Mouse (Mus musculus) cerebellum, adult 2 months (tissue): ENCODE results near the gene Fah.

ENCODE experiments used
- CTCF ChIP-seq: fragments of 200-500 bp; IDR thresholded peaks from 2 replicates; pipeline ENCODE4 v1.5.1; 2011; ENCODE audit warnings: low read depth, mild to moderate bottlenecking, control low read depth, low read length, moderate library complexity, borderline replicate concordance; ENCODE audit not compliant: insufficient read depth
- POLR2A ChIP-seq: fragments of 200-500 bp; IDR thresholded peaks from 2 replicates; pipeline ENCODE4 v1.6.1; 2011; ENCODE audit warnings: low read length, control low read depth, borderline replicate concordance; ENCODE audit not compliant: insufficient read depth

DNA sequence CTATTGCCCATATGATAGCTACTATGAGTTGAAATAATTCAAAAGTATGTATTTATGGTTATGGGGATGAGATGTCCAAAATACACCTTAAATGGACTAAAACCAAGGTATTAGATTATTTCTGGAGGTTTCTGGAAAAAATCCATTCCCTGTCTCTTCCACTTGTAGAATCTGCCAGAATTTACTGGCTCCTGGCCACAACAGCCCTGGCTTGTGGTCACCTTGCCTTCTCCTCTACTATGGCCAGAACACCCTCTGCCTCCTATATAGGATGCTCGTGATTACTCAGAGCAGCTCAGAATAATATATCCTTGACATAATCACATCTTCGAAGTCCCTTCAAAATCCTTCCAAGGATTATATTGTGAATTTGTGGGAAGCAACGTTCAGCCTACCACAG is 42.3 kb downstream of the Fah start:
- TF ChIP-seq CTCF (no peak), POLR2A (no peak)
